Mouse (Mus musculus) adrenal gland, adult 8-10 months (tissue): ENCODE measurements around the gene Ddrgk1. TPM values are rescaled to one million over a fixed set of nuclear protein-coding genes. Genes with fewer than 3 reads are reported as not detected.

Source experiments
- total RNA-seq, 4 experiments: library from RNA; stranded (reverse); gene quantifications; 2 replicates each; pipeline ENCODE4 v1.2.4; 2022

Gene Ddrgk1
- total RNA-seq, 4 experiments from 2014 or later, result 228 to 279 (median 260) TPM

Other genes with a start within 250 kb of the Ddrgk1 start
- 10 to 100 TPM; 71.0 to 93.1 (median 71.7) TPM for gene Vps16, start 240.3 kb downstream of the Ddrgk1 start, total RNA-seq
- gene Pced1a, start 240.0 kb downstream of the Ddrgk1 start, total RNA-seq, result 10 to 100 TPM; 17.4 to 24.5 (median 19.7) TPM
- 100 to 1,000 TPM; 150 to 167 (median 158) TPM for gene Ptpra, start 214.4 kb downstream of the Ddrgk1 start, total RNA-seq
- 10 to 100 TPM; 61.0 to 68.6 (median 65.5) TPM for gene Mrps26, start 100.9 kb downstream of the Ddrgk1 start, total RNA-seq
- not detected for gene Oxt, start 88.5 kb downstream of the Ddrgk1 start, total RNA-seq
- gene Avp, start 82.1 kb downstream of the Ddrgk1 start, total RNA-seq, result not detected
- gene Fastkd5, start 34.6 kb downstream of the Ddrgk1 start, total RNA-seq, result 10 to 100 TPM in 3 of 4 experiments, 1 to 10 TPM in 1; 8.5 to 13.6 (median 11.8) TPM
- 1 to 10 TPM; 6.6 to 8.8 (median 7.7) TPM for gene Ubox5, start 34.6 kb downstream of the Ddrgk1 start, total RNA-seq
- 10 to 100 TPM; 17.0 to 27.6 (median 21.1) TPM for gene Lzts3, start 21.9 kb downstream of the Ddrgk1 start, total RNA-seq
- gene Itpa, start 3.0 kb upstream of the Ddrgk1 start, total RNA-seq, result 10 to 100 TPM; 29.4 to 34.9 (median 33.1) TPM
- 1 to 10 TPM; 2.6 to 7.8 (median 5.7) TPM for gene Slc4a11, start 32.9 kb upstream of the Ddrgk1 start, total RNA-seq
- 10 to 100 TPM; 24.7 to 48.2 (median 35.1) TPM for gene 4930402H24Rik, start 241.7 kb upstream of the Ddrgk1 start, total RNA-seq
- gene Atrn, start 241.8 kb upstream of the Ddrgk1 start, total RNA-seq, result 10 to 100 TPM; 35.4 to 45.0 (median 39.4) TPM